Mouse (Mus musculus): ENCODE measurements around the gene Pmm2.

Pmm2 gene

GRCm38 (mm10) chr16:8679780-8680179 is 42.3 kb downstream of the Pmm2 start:
- no peak for DNase-seq (ENCODE audit: low spot score in 2 of 2)

GRCm38 (mm10) chr16:8680470-8680869 is 43.0 kb downstream of the Pmm2 start, which contains the start of gene Gm5767:
Gene Gm5767, plus strand, starts transcription at chr16:8680770.
- no peak for DNase-seq (ENCODE audit: low spot score in 2 of 2)

DNA sequence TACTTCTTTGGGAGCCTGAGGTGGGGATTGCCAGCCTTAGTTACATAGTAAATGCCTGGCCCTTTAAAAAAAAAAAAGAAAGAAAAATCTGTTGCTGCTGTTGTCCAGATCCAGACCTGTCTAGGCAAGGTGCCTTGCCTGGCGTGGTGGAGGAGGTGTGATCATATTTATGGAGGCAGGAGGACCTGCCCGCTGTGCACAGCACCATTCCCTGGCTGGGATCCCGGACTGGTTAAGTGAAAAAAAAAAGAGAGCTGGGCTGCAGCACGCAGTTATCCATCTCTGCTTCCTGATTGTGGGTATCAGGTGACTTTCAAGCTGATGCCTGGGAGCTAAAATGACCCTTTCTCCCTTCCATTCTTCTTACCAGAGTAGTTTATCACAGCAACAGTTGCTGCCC is 47.6 kb downstream of the Pmm2 start:
- DNase-seq (ENCODE audit: low spot score in 2 of 2), result no peak

DNA sequence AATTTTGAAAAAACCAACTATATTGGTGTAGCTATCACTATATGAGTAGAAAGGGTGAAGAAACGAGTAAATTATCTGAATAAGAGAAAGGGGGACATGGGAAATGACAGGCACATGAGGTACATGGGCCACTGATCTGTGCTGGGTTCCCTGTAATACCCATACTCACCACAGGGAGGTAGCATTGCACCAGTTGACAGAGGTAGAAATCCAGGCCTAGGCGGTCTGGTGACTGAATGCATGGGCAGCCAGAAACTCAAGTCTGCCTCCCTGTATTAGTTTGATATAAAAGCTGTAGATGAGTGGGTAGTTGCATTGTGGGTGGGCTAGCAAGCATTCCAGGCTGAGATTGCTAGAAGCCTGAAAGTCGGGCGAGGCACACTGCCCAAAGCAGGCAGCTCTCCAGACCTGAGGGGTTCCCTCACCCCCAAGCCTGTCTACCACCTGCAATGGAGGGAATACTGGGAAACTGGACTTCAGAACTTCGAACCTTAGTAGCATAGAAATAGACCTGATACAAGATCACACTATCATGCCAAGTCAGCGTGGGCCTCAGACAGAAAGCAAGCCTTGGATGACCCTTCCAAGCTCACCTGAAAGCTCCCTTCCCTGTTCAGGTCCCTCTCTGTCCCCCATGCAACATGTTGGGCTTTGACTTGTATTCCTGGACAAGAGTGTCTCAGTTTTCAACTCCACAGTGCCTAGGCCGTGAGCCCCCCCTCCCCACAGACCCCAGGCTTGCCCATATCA is 48.8 kb downstream of the Pmm2 start:
- peak; percentile 53 to 77 for DNase-seq (ENCODE audit: low spot score in 2 of 2)

DNA sequence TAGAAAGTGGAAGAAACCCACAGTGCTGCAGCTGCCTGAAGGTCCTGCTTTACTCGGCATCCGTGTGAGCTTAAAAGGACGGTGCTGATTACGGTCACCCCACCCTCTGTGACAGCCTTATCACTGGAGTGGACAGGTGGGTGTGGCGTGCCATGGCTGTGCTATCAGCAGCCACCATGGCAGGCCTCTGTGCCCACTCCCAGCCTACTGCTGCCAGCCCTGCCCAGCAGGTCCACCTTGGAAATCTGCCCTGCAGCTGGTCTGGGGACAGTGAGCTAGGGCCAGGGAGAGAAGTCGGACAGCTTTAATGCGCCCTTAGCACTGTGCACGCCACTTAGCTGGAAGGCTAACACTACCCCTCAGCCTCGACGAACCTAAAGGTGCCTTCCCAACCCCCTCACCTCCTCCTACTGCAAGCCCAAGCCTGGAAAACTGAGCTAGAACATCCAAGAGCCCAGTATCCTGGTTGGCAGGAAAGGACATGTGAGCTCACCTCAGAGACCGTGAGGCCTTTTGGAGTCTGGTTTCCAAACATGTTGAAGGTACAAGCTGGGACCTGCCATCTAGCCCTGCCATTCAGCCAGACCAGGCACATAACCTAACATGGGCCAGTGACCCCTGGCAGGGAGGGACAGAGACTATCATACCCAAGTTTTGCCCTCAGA is 49.5 kb downstream of the Pmm2 start:
- no peak for DNase-seq (ENCODE audit: low spot score in 2 of 2)

DNA sequence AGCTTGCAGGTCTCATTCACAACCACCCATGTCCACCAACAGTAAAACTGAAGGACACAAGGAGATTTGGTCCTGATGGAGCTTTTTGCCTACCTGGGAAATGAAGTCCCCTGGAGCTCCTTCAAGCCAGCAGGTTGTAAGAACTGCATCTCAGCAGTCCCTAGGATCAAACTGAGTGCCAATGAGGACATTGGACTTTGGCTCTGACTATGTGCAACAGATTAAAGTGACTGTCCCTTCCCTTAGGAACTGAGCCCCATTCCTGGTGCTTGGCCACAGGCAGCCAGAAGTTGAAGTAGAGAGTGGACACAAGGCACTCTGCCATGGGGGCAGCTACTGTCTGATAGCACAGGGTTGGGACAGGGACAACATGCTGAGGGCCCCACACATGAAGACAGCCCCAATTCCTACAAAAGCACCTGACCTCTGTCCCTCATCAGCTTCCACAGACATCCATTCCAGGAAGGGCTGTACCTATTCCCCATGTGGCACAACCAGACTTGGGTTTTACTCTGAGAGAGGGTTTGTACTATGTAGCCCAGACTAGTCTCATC is 50.2 kb downstream of the Pmm2 start:
- no peak for DNase-seq (ENCODE audit: low spot score in 2 of 2)

DNA sequence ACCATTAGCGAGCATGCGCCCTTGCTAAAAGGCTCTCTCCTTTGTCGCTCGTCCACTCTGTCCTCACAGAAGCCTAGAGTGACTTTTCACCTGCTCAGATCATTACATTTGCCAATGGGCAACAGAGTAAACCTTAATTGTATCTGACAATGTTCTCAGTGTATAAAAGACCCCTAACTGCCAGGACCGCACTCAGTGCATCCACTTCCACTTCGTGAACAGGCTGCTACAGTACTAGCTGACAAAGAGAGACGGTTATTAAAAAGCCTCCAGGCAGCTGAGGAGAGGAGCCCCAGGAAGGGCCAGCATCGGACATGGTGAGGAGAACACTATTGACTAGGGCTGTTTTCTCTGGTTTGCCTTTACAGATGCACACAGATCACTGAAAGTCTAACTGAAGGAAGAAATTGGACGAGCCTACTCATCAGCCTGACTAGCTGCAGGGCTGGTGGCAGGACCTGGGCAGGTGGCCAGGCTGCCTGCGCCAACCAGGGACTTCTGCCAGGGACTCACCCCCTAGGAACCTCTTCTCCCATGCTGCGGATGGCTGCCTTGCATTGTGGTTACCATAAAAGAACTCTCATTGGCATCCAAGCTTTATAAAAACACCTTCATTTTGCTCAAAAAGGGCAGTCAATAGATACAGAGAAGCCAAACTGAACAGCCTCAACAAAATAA is 52.6 kb downstream of the Pmm2 start:
- DNase-seq (ENCODE audit: low spot score in 2 of 2), result no peak

DNA sequence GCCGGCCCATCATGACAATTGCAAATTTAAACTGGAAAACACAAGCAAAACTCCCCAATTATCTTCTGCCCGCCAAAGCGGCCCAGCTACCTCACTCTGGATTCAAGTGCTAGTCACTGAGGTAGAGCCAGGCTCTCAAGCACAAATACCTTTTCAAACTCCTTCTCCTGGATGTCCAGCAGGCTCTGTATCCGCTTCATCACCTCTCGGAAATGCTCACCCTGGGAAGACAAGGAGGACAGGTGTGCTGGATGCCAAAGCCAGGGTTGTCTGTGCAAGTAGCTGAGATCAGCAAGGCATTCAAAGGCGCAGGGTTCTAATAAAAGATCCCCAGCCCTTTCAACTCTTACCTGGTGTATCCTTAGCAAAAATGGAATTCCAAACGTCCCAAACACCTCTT is 53.7 kb downstream of the Pmm2 start:
- DNase-seq (ENCODE audit: low spot score in 2 of 2), result no peak

GRCm38 (mm10) chr16:8699556-8699955 is 62.1 kb downstream of the Pmm2 start:
- DNase-seq (ENCODE audit: low spot score in 2 of 2), result no peak

GRCm38 (mm10) chr16:8700586-8700985 is 63.1 kb downstream of the Pmm2 start:
- no peak for DNase-seq (ENCODE audit: low spot score in 2 of 2)

DNA sequence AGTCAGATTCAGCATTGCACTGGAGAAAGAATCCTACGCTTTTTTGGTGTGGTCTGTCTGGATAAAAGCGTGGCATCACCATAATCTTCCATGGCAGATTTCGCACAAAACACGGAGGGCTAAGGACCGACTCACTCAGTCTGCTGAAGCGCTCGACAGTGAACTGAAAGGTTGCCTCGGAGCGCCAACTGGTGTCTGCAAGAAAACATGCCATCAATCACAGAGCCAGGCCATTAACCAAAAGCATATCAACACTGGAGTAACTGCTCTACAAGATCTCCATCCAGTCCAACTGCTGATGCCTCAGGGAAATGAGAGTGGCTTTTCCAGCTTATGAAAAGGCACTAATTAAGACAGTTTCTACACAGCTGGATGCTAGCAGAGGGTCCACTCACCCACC is 74.5 kb downstream of the Pmm2 start:
- DNase-seq (ENCODE audit: low spot score in 2 of 2), result no peak

Data from frontal cortex, postnatal 14 days (tissue).